Mouse (Mus musculus): Measurements from ENCODE around the gene Mpi. TPM values are rescaled to one million over a fixed set of nuclear protein-coding genes. Genes with fewer than 3 reads are reported as not detected.

The Mpi gene
- total and polyA plus RNA-seq, 3 experiments, result 28.2 to 37.3 (median 28.6) TPM

DNA sequence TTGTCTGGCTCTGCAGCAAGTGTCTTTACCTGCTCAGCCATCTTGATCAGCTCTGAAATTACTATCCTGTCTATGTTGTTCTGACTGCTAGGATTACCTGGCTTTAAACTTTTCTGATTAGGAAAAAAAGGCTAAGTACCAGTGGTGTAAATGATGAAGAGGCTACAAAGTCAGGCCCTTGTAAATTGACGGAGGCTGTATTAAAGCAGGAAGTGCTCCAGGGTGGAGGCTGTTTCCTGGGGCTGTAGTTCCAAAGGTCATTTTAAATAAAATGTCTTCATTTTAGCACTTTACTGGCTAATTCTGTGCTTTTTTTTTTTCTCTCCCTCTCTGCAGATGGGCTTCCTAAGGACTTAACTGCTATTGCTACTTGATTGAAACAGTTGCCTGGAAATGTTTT lies 20.6 kb downstream of the Mpi start:
- no peaks in the 10 kb centered on the region for H3K27me3 ChIP-seq (replicated peaks)
- peaks cover 0 to 9% of the 10 kb centered on the region in 2 experiments; a peak in 3 of 4 replicates for H3K4me1 ChIP-seq (ENCODE audit: control insufficient read depth in 1 of 2, insufficient read depth in 2 of 2)
- H3K4me3 ChIP-seq (replicated peaks in 1 of 3; ENCODE audit: low read depth in 2 of 3, low read length in 2 of 3, poor library complexity in 1 of 3), result no peak overlapping the region
- in situ Hi-C loops (cut with MboI; ENCODE audit: low pct_ligation_motif_present, low pct_unique_long_range_greater_than_20kb, low sequenced_read_pairs) (no loop called here), dilution Hi-C loops (cut with MboI; ENCODE audit: extremely low pct_ligation_motif_present, extremely low pct_unique_long_range_greater_than_20kb, low sequenced_read_pairs) (no loop called here)
- no peak overlapping the region for H3K4me2 ChIP-seq (ENCODE audit: insufficient read depth, low read depth, poor library complexity, severe bottlenecking)
- peaks cover 37 to 67% of the 10 kb centered on the region in 2 experiments for H3K36me3 ChIP-seq (replicated peaks in 1 of 2; ENCODE audit: control insufficient read depth in 1 of 2, insufficient read depth in 1 of 2, low read length in 1 of 2)
- H3K27ac ChIP-seq (ENCODE audit: insufficient read depth, low read depth), result no peak overlapping the region
- no peak for DNase-seq (ENCODE audit: extremely low read depth)
- TF ChIP-seq MAFK (IDR thresholded peaks at IDR 0.05; ENCODE audit: insufficient replicate concordance, low read length), result no peak
- TF ChIP-seq ZKSCAN1 (IDR thresholded peaks at IDR 0.05; ENCODE audit: borderline replicate concordance, low read depth, low read length), result no peak
- no peak for TF ChIP-seq ELF1 (IDR thresholded peaks at IDR 0.05; ENCODE audit: low read depth, low read length)
- TF ChIP-seq POLR2A (IDR thresholded peaks at IDR 0.05; ENCODE audit: low read depth, low read length), result no peak
- TF ChIP-seq TCF12 (IDR thresholded peaks at IDR 0.05; ENCODE audit: low read depth, low read length), result no peak
- no peak for TF ChIP-seq ZMIZ1 (IDR thresholded peaks at IDR 0.05; ENCODE audit: low read depth, low read length)
- TF ChIP-seq JUN (IDR thresholded peaks at IDR 0.05; ENCODE audit: insufficient read depth, low read depth, low read length), result no peak
- TF ChIP-seq JUND (conservative IDR thresholded peaks at IDR 0.05; ENCODE audit: low read depth, low read length), result no peak
- no peak for TF ChIP-seq POLR2AphosphoS2 (IDR thresholded peaks at IDR 0.05; ENCODE audit: low read depth, low read length)
- no peak for TF ChIP-seq PAX5 (IDR thresholded peaks at IDR 0.05; ENCODE audit: low read length)
- TF ChIP-seq MEF2A (IDR thresholded peaks at IDR 0.05; ENCODE audit: borderline replicate concordance, low read depth, low read length), result no peak
- TF ChIP-seq RCOR1 (conservative IDR thresholded peaks at IDR 0.05; ENCODE audit: low read depth, low read length), result no peak
- H3K9me3 ChIP-seq (replicated peaks; ENCODE audit: low read length), result no peaks in the 10 kb centered on the region
- no peak overlapping the region for H3K9ac ChIP-seq (ENCODE audit: insufficient read depth, low read depth)
- peaks cover 22% of the 10 kb centered on the region for H3K79me2 ChIP-seq (replicated peaks; ENCODE audit: control insufficient read depth, extremely low read depth, insufficient read depth, poor library complexity, severe bottlenecking)

DNA sequence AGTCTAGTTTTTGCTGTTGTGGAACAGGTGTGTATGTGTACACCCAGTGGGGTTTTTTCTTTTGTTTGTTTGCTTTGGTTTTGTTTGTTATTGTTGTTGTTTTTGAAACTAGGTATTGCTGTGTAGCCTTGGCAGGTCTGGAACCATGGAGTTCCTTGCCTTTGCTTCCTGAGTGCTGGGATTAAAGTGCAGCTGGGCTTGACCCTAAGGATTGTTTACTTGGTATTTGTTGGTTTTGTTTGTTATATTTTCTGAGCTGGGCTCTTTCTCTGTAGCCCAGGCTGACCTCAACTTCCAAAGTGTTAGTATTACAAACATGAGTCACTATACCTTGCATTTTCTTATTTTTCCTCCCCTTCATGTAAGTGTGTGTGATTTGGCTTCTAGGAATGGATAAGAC lies 26.1 kb downstream of the Mpi start:
- Histone ChIP-seq H3K36me3 (replicated peaks in 1 of 2; ENCODE audit: control insufficient read depth in 1 of 2, insufficient read depth in 1 of 2, low read length in 1 of 2) (peaks cover 17 to 40% of the 10 kb centered on the region in 2 experiments), H3K9ac (ENCODE audit: insufficient read depth, low read depth) (no peak overlapping the region), H3K4me3 (replicated peaks in 1 of 3; ENCODE audit: low read depth in 2 of 3, low read length in 2 of 3, poor library complexity in 1 of 3) (no peak overlapping the region), H3K79me2 (replicated peaks; ENCODE audit: control insufficient read depth, extremely low read depth, insufficient read depth, poor library complexity, severe bottlenecking) (peaks cover 74% of the 10 kb centered on the region), H3K4me2 (ENCODE audit: insufficient read depth, low read depth, poor library complexity, severe bottlenecking) (no peak overlapping the region), H3K27ac (ENCODE audit: insufficient read depth, low read depth) (no peak overlapping the region), H3K9me3 (replicated peaks; ENCODE audit: low read length) (no peaks in the 10 kb centered on the region), H3K27me3 (replicated peaks) (no peaks in the 10 kb centered on the region), H3K4me1 (ENCODE audit: control insufficient read depth in 1 of 2, insufficient read depth in 2 of 2) (peaks cover 0 to 43% of the 10 kb centered on the region in 2 experiments; a peak in 2 of 4 replicates)
- no peak for TF ChIP-seq GABPA (IDR thresholded peaks at IDR 0.05; ENCODE audit: insufficient replicate concordance, low read depth, low read length)
- TF ChIP-seq CTCF (conservative IDR thresholded peaks at IDR 0.05 in 1 of 2, IDR thresholded peaks at IDR 0.05 in 1 of 2; ENCODE audit: low read depth in 2 of 2, low read length in 2 of 2), result no peak
- no peak for TF ChIP-seq MAFK (IDR thresholded peaks at IDR 0.05; ENCODE audit: insufficient replicate concordance, low read length)
- TF ChIP-seq SIN3A (IDR thresholded peaks at IDR 0.05; ENCODE audit: low read length), result no peak
- TF ChIP-seq RCOR1 (conservative IDR thresholded peaks at IDR 0.05; ENCODE audit: low read depth, low read length), result no peak
- no peak for TF ChIP-seq SMC3 (IDR thresholded peaks at IDR 0.05; ENCODE audit: low read depth, low read length)
- TF ChIP-seq KAT2A (IDR thresholded peaks at IDR 0.05; ENCODE audit: insufficient replicate concordance, low read length), result no peak
- no peak for TF ChIP-seq MYC (IDR thresholded peaks at IDR 0.05; ENCODE audit: low read depth, low read length)
- TF ChIP-seq NELFE (IDR thresholded peaks at IDR 0.05; ENCODE audit: low read depth, low read length), result no peak
- TF ChIP-seq TBP (conservative IDR thresholded peaks at IDR 0.05; ENCODE audit: low read depth, low read length), result no peak
- TF ChIP-seq IRF4 (IDR thresholded peaks at IDR 0.05; ENCODE audit: low read depth, low read length), result no peak
- dilution Hi-C loops (cut with MboI; ENCODE audit: extremely low pct_ligation_motif_present, extremely low pct_unique_long_range_greater_than_20kb, low sequenced_read_pairs), result no loop called here
- no peak for DNase-seq (ENCODE audit: extremely low read depth)
- in situ Hi-C loops (cut with MboI; ENCODE audit: low pct_ligation_motif_present, low pct_unique_long_range_greater_than_20kb, low sequenced_read_pairs), result no loop called here
